Mouse (Mus musculus) left cerebral cortex, postnatal 25 days (tissue): ENCODE data around the gene Usp53. TPM values are rescaled to one million over a fixed set of nuclear protein-coding genes. Genes with fewer than 3 reads are reported as not detected.

Experiments used
- DNase-seq, 2 experiments: peaks; one replicate each; pipeline ENCODE4 v3.0.0; 2022; ENCODE audit warnings: low spot score in 2 of 2, mixed read lengths in 1 of 2
- intact Hi-C: fragments of 180-260 bp; cut with DNase I; formaldehyde crosslinking; loops from one replicate; pipeline ENCODE4 v1.15.1; 2025
- microRNA-seq, 2 experiments: library from miRNA; unstranded; fragments of <30 nt; microRNA quantifications; one replicate each; pipeline ENCODE4 v1.2.0; 2022
- total RNA-seq, 2 experiments: library from RNA; stranded (reverse); gene quantifications; 2 replicates each; pipeline ENCODE4 v1.2.3; 2021

Gene Usp53
- total RNA-seq, 2 experiments from 2014 or later, result 24.7 to 29.0 TPM

GRCm38 (mm10) chr3:122895189-122895731, 89.0 kb downstream of the Usp53 start:
- no peak for DNase-seq
- intact Hi-C loops, result no loop called here

- no peak for DNase-seq
- intact Hi-C loops, result no loop called here
Measured at GRCm38 (mm10) chr3:122894772-122895171, 89.5 kb downstream of the Usp53 start, which contains the start of gene Fabp2. Fabp2 (plus strand) TSS chr3:122895072.

GRCm38 (mm10) chr3:122888371-122888819, 95.9 kb downstream of the Usp53 start:
- intact Hi-C loops, result no loop called here
- no peak for DNase-seq

- DNase-seq, result no peak
- intact Hi-C loops, result no loop called here
Measured at GRCm38 (mm10) chr3:122887505-122888301, 96.6 kb downstream of the Usp53 start.

Small RNA genes within 50 kb of the gene (microRNA-seq; reads per million reads assigned to microRNA genes)
- 0 reads per million in 2 experiments for gene Gm22066

Other genes starting within 250 kb of the Usp53 start
- gene Fabp2, start 89.4 kb downstream of the Usp53 start, total RNA-seq, result not detected
- not detected for gene Gm10959, start 65.2 kb downstream of the Usp53 start, total RNA-seq
- gene 1810037I17Rik, start 60.3 kb downstream of the Usp53 start, total RNA-seq, result 10 to 100 TPM; 59.0 to 61.3 TPM
- under 1 TPM in 1 of 2 experiments, not detected in 1; 0.27 TPM for gene Myoz2, start 50.5 kb upstream of the Usp53 start, total RNA-seq